Mouse (Mus musculus) layer of hippocampus, adult 9-10 months (tissue): ENCODE results near the gene Prr15l.

ENCODE experiments used
- DNase-seq: peaks from one replicate; pipeline ENCODE4 v3.0.0; 2022; ENCODE audit warnings: low spot score

Prr15l gene

DNA sequence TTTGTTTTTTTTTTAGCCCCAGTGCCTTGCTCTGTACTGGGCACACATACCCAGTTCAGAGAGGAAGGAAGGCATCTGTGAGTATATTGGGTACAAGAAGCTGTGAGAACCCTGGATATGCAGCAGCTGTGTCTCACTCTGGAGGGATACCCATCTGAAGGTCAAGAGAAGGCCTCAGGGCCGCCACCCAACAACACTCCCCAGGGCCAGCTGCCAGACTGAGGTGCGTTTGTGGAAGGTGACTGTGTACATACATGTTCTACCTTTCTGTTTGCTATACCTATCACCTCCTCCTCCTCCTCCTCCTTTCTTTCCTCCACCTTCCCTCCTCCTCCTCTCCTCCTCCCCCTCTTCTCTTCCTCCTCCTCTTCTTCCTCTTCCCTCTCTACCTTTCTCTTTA, at the start of gene Prr15l:
Prr15l (plus strand) TSS at position 17 of the 400 bp plus-strand sequence.
- DNase-seq = no peak

DNA sequence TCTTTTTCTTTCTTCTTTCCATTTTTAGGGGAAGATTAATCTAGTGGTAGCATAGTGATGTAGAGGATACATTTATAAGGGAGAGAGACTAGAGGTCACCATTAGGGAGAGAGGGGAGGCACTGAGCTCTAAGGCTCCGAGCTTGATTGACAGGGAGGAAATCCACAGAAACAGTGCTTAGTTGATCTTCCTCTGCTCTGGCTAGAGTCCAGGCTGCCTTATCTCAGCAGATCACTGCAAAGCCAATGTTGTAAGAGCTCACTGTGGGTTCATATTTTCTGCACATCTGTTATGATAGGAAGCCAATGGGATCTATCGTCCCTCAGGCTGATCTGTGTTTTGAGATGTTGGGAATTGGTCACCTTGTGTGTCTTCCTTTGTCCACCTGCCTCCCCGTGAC, 49.2 kb upstream of the Prr15l start:
- DNase-seq = no peak

GRCm38 (mm10) chr11:96879359-96879758, 48.5 kb upstream of the Prr15l start:
- DNase-seq = no peak

- DNase-seq = no peak
These were observed 47.6 kb upstream of the Prr15l start for GRCm38 (mm10) chr11:96880296-96880695.

GRCm38 (mm10) chr11:96885901-96886340, 42.0 kb upstream of the Prr15l start:
- no peak for DNase-seq

GRCm38 (mm10) chr11:96886942-96887546, 40.9 kb upstream of the Prr15l start:
- DNase-seq = no peak

GRCm38 (mm10) chr11:96891784-96892527, 35.9 kb upstream of the Prr15l start:
- DNase-seq = no peak

GRCm38 (mm10) chr11:96893203-96893842, 34.6 kb upstream of the Prr15l start:
- no peak for DNase-seq

GRCm38 (mm10) chr11:96895886-96896285, 32.0 kb upstream of the Prr15l start:
- DNase-seq = no peak

DNA sequence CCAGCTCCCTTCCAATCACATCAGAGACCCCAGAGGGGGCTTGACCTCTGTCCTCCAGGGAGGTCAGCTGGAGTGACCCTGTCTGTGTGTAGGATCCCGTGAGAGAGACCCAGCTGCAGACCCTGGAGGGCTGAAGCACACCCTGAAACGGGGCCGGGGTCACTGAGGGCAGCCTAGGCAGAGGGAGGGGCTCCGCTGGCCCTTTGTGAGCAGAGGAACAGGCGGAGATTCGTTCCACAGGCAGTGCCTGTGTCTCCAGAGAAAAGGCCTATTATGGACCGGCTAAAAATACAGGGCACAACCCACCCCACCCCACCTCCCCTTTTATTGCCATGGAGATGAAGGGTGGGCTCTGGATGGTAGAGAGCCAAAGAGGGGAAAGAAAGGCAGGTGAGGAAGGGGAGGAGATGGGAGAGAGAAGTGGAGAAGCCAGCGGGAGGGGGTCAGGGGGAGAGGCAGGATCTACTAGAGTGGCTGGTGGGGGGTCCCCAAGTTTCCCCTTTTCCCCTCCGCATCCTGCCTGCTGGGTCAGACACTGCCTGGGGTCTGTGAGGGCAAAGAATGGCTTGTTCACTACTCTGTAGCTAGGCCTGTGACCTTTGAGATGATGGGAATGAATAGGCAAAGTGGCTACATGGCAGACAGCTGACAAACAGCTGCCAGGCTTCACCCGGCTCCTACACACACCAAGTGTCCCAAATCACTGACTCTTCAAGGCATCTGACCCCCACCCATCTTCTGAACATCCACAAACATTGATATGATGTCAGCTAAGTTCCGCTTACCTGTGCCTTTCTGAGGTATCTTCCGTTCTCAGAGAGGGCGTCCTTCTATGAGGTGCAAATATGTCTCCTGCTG, 28.2 kb upstream of the Prr15l start:
- DNase-seq = no peak

DNA sequence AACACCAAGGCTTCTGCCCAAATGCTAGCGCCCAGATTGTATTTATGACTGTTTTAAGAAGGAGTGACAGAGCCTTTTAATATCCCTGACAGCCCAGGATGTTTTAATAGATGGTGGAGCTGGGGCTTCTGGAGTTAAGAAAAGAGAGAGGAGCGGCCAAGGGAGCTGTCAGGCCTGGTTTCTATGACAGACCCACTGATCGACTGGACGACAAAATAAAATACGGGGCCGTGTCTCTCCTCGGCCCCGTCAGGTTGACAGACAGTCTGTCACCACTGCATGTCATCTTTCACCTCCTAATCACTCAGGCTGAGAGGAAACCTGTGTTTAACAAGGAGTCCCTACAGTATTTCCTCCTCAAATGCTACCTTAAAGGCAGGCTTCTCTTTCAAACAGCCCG, 26.6 kb upstream of the Prr15l start:
- DNase-seq = no peak

DNA sequence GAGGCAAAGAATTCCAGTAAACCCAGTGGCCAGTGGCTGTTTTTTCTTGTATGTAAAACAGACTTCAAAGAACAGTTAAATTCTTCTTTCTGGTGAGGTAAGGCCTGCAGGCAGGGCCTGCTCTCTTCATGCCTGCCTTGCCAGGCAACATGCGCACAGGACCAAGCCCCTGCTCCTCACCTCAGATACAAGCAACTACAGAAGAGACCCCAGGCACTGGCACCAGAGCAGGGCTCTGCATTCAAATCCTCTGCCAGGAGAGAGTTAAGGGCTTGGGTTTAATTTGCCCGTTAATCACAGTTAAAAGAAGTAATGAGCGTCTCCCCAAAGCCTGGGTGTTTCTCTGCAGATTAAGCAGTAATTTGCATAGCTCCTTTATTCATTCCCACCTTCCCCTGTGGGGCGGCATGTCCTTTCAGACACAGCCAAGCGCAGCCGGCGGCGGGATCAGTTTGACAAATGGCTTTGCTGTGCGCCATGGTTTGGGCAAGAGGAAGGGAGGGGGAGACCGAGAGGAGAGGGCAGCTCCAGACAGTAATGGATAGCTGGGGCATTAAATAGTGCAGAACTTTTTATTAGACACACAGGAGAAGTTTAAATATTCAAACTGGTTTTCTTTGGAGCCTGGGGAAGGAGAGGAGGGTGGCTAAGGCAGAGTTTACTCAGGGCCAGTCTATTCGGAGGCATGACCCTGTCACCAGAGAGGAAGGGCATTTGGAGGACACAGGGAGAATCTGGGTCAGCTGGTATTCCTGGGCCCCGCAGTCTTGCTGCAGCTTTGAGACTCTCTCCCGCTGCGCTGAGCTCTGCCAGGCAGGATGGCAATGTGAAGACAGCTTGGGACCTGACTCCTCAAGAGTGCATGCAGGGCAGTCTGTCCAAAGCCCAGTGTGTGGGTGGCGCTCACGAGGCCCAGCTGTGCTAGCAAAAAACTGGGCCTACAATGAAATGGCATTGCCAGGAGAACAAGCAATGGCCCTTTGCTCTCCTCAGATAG, 25.0 kb upstream of the Prr15l start:
- no peak for DNase-seq

GRCm38 (mm10) chr11:96906431-96907161, 21.3 kb upstream of the Prr15l start:
- no peak for DNase-seq

DNA sequence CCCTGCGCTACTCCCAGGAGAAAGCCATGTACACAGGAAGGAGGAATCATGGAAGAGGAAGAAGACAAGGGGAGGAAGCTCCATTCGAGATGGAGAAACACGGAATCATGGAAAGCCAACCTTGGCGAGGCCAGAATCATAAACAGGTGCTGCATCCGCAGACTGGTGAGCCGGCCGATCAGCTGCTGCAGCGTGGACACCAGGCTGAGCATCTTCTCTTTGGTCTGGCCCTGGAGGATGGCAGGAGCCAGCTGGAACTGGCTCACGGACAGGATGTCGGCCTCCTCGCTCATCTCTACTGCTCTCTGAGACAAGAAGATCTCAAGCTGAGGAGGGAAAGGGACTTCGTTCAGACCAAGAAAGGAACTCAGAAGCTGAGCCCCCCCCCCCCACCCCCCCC, 19.3 kb upstream of the Prr15l start:
- DNase-seq = no peak

DNA sequence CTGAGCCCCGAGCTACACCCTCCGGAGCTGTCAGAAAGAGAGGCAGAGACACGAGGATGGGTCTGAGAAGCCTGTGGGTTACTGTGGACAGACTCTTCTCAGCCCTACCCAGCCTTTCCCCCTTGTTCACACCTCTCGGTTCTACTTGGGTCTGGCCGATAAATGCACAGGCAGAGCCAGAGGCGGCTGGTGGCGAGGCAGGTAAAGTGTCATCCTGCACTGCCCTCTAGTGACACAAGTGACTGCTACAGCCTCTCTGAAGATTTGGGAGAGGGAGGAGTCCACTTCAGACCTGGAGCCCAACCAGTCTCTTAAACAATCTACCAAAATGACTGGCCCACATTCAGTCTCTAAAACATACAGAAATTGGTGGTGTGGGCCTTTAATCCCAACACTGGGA, 17.9 kb upstream of the Prr15l start:
- peak; percentile 80 for DNase-seq

GRCm38 (mm10) chr11:96912682-96913081, 15.2 kb upstream of the Prr15l start:
- no peak for DNase-seq

DNA sequence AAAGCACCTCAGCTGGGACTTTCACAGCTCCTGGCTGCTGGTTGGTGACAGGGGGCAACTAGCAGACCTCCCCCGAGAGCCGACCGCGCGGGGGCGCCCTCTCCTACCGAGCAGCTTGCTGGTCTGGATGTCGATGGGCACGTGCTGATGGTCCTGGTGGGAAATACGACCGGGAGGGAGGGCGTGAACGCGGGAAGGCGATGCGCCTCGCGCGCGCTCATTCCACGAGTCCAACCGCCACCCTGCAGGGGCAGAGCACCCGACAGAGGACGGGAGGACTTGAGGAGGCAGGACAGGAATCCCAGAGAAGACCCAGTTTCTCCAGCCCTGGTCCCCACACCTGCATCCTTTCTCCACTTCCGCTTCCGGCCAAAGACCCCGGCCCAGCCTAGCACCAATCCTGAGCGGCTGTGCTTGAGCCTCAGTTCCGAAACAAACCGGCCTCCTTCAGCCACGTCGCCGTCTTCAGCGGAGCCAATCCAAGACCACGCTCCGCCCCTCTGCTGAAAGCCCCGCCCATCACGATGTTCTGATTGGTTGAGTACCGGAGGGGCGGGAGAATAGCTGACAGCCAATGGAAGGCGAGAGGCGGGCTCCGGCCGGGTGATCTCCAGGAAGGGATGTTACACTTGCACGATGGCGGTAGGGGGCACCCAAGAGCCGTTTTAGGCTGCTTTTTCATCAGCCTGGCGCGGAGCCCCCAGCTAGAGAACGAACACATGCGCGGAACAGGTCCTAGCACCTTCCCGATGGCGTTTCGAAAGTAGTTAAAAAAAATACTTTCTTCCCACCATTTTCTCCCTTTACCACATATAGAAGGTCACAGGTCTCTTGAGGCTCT, 11.6 kb upstream of the Prr15l start, which contains the start of gene Cdk5rap3:
Cdk5rap3 (minus strand) TSS at position 453 of the 841 bp plus-strand sequence.
- peak; percentile 99 for DNase-seq

DNA sequence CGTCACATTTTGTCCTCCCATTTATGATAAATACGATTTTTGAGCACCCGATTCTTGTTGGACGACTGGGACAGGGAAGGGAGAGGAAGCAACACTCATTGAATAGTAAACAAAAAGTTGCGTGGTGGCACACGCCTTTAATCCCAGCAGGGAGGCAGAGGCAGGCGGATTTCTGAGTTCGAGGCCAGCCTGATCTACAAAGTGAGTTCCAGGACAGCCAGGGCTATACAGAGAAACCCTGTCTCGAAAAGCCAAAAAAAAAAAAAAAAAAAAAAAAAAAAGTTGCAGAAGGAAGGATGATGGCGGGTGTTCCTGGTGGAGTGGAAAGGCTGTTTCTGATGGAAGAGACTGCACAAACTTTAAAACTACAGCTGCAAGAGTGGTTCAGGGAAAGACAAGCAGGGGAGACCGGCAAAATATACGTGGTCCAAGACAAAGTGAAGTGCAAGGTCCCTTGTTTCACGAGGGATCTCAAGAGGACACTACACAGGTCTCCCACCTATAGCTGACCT, 11.0 kb upstream of the Prr15l start:
- DNase-seq = no peak

- DNase-seq = no peak
These were observed 10.5 kb upstream of the Prr15l start for GRCm38 (mm10) chr11:96917415-96917814.
